Mouse (Mus musculus): ENCODE measurements around the gene Plet1.

Gene Plet1

DNA sequence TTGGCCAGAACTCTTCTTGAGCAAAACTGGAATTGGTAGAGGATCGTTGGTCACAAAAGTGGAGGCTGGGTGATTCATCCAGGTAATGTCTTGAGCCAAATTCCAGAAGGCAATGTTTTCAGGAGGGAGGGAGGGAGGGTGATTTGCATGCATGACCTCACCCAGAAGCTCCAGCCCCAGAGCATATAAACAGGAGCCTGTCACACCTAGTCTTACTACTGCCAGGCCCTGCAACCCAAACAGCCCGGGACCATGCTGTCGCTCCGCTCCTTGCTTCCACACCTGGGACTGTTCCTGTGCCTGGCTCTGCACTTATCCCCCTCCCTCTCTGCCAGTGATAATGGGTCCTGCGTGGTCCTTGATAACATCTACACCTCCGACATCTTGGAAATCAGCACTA, at the start of gene Plet1:
Gene Plet1, plus strand, starts transcription at position 215 of the 400 bp plus-strand sequence.
- DNase-seq (ENCODE audit: low spot score): no peak

DNA sequence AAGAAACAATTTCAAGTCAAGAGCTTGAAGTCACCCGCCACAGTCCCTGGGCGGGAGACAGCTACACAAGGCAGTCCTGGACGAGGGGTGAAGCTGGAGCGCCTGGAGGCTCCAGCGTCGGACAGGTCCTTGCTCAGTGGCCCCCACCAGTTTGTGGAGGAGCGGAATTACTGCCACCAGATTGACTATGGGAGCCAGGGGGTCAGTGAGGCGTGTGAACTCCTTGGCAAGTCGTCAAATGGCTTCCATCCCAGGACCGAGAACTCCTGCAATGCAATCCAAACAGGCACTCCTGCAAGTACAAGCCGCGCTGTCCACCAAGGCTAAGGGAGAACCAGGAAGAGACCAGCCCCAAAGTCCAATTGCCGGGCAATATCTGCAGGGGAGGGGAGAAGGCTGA, 45.3 kb upstream of the Plet1 start:
- no peak for DNase-seq (ENCODE audit: low spot score)

DNA sequence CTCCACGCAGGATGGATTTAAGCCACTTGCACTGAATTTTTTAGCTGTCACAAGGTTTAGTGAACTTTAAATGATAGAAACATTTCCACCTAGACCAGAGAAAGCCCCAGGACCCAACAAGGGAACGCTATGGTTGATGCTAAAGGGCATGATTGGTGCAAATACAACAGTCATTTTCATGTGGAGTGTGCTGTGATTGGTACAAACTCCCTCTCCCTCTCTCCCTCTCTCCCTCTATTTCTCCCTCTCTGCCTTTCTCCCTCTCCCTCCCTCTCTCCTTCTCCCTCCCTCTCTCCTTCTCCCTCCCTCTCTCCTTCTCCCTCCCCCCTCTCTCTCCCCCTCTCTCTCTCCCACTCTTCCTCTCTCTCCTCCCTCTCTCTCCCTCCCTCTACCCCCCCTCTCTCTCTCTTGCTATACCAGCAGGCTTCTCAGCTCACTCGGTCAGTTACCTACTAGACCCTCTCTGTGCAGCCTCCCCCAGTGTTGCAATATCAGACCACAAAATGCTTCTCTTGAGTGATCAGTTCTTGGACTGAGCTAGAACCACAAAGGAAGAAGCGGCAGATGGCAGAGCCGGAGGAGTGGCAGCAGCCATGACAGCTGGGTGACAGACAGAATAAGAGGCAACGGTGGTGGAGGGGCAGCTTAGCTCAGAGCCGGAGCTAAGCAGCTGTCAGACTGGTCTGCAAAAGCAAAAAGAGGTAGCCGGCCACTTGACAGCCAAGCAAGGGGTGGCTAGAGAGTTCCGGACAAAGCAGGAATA, 42.7 kb upstream of the Plet1 start:
- no peak for DNase-seq (ENCODE audit: low spot score)

DNA sequence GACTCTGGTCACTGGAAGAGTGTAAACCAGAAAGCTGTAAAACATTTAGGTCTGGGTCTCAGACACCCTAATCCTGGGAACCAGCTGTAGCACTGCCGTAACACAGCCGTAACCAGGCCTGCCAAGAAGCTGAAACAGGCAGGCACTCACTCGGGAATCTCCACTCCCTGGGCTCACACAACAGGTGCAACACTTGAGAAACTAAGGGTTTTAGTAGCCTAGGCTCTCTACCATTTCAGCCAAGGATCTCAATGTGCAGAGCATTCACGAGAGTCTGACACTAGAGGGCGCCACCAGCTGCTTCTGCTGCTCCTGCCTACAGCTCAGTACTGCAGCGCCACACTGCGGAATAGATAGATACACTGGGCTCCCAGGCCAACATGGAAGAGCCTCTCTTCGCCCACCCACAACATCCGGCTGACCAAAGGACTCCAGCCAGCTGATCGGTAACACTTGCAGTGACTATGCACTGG, 42.0 kb upstream of the Plet1 start:
- DNase-seq (ENCODE audit: low spot score): peak; percentile 76

DNA sequence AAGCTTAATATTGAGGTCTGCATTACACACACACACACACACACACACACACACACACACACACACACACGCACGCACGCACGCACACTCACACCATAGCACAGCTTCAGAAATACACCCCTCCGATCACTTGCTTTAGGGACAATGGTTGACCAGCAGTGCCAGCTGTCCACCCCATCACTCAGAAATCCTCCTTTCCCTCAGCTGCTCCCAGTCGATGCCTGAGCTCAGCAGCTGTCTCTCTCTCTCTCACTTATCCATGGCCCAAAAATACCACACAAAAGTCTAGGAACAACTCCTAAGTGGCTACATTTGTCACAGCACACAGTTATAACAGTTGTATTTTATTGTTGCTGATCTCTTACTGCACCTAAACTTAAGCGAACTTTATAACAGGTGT, 36.7 kb upstream of the Plet1 start:
- DNase-seq (ENCODE audit: low spot score): no peak

DNA sequence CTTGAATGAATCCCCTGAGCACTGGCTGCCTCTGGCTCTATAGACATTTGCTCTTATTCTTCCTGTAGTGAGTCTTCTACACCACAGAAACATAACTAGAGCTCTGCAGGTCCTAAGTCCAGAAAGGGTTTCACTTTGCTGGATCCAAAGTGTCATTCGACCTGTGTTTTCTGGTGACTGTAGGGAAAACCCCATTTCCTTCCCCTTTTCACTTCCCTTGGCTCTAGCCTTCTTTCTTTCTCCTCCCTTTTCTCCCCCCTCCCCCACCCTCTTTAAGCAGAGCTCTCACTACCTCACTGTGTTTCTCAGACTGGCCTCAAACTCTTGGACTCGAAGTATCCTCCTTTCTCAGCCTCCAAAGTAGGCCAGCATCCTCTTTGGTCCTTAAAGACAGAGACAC, 34.8 kb upstream of the Plet1 start:
- DNase-seq (ENCODE audit: low spot score): no peak

DNA sequence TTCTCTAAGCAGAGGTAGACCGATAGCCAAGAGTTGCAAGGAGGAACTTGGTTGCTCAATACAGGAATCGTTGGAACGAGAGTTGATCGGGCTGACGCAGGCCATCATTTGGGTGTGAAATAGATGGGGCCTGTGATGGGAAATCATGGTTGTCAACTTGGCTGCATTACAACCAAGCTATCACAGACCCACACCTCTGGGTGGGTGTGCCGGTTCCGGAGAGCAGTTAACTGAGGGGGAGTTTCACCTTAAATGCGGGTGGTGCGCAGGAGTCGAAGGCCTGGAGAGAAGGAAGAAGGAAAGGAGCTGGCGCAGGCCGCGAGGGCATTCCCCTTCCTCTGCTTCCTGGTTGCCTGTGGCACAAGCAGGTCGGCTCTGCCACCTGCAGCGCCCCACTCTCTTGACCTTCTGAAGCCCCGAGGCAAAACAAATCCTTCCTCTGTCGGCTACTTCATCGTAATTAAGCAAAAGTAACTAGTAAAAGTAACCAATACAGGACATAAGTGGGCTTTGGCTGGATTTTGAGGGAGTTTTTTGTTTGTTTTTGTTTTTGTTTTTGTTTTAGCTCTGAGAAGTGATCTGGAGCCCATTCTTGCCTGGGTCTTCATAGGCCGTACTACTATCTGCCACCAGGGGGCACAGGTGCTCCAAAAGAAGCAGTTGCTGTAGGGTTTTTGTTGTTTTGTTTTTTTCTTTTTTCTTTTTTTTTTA, 31.7 kb upstream of the Plet1 start:
- peak; percentile 75 for DNase-seq (ENCODE audit: low spot score)

DNA sequence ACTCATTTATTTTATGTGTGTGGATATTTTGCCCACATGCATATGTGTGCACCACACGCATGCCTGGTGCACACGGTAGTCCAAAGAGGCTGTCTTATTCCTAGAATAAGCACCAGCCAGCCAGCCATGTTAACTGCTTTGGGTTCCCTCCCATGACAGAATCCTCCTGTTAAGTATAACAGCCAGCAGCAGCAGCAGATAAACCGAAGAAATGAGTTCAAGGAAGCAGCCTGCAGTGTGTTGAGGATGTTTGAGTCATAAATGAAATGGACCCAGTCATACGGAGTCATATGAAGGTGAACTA, 31.2 kb upstream of the Plet1 start:
- no peak for DNase-seq (ENCODE audit: low spot score)

DNA sequence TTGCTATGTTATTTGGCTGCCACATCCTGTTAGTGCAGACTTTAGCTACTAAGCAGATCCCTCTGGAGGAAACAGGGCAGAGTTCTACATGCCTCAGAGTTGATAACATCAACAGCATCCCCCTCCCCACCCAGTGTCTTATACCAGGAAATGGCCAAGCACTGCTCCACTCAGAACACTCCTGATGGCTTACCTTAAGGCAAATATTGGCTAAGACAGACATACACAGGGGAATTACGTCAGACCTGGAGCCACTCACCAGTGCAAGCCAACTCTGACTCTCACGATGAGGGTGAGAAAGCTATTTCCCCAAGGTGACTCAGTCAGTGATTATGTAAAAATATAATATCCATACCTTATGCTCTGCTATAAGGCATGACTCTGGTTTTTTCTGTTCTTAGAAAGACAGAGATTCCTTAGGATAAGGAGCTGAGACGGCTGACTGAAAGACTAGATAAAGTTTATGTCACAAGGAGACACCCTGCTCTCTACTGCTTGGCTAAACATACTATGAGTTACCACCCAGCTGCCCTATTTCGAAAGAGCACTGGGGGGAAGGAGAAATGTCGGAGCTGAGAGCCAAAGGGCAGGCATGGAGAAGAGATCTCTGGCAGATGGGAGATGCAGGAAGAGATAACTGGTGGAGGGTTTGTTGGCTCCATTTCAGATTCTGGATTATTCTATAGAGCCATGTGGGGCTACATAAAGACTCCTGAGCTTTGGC, 23.8 kb upstream of the Plet1 start:
- DNase-seq (ENCODE audit: low spot score): peak; percentile 71

DNA sequence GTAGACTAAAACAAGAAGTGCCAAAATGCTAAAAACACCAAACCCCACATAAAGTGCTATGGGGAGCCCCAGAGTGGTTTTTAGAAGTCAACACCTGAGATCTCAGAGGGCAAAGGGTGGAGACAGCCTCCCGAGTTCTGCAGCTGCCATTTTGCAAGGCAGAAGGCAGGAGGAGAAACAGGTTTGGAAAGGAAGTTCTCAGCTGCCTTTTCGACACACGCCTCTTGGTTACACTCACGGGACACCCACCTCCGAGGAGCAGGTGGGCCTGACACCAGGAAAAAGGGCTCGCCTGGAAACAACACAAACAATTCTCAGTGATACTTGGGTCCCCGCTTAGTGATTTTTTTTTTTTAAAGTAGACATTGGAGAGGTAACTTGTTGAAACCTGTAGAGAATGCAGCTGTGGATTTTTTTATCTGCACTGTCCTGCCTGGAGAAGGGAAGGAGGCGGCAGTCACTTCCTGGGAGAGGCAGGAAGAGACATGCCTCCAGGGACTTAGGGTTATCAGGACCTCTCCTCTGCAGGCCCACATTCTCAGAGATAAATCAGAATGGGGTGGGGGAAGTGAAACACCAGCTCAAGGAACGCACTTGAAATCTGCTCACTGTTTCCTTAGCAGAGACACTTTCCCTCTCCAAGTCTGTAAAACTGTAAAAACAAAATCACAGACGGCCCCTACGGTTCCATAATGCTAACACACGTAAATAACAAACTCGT, 23.0 kb upstream of the Plet1 start:
- no peak for DNase-seq (ENCODE audit: low spot score)

DNA sequence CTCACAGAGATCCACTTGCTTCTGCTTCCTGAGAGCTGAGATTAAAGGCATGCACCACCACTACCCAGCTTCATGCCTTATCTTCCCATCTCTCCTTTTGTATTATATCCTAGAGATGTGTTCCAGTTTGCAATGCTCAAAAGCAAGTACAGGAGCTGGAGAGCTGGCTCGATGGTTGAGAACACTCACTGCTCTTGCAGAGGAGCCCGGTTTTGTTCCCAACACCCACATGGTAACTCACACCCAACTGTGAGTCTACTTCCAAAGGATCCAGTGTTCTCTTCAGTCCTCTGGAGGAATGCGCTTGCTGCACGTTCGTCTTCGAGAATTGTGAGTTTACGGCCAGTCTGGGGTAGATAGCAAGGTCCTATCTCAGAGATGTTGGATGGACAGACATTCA, 19.0 kb upstream of the Plet1 start:
- DNase-seq (ENCODE audit: low spot score): no peak

DNA sequence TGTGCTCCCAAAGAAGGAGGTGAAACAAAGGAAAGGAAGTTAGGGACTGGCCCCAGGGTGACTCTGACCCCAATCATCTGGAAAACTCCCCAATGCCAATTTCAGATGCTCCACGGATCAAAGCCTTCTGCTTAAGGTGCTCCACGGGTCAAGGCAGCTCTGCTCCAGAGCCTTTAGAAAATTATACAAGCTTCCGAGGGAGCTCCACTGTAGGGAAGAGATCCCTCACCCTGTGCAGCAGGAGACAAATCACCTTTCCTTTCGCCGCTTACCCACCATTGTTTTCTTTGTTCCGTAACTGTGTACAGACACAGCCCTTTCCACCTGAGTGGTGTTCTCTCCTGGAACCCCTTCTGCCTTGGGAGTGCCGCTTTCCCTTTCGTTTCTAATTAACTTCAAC, 18.6 kb upstream of the Plet1 start:
- DNase-seq (ENCODE audit: low spot score): no peak

DNA sequence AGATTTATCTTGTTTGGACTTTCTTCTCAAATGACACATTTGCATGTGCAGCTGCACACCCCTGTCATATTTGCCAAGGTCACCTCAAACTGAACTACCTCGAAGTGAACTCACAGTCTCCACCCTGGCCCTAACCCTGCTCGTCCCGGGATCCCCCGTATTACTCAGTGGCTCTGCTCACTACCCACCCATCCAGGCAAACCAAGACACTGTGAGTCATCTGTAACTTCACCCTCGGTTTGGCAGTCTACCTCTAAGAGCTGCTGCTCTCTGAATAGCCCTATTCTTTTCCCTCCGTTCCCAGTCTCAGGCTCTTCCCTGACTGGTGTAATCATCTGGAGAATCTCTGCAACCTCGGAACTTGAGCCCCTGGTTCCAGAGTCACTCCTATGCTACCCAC, 17.7 kb upstream of the Plet1 start:
- no peak for DNase-seq (ENCODE audit: low spot score)

DNA sequence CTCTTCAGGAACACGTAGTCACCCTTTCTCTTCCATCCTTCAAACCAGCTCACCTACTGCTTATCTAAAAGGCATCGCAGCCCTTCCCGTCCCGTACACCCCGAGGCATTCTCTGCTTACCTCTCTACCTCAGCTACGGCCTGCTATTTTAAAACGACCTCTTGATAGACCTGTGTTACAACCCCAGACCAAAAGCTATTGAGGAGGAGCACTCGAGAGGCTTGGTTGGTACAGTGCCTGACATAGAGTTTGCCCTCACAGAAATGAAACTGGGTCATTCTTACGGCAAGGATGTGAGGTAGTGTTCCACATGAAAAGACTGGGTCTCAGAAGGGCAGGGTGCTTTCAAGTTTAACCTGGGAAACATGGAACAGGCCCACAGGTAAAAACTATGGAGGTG, 17.1 kb upstream of the Plet1 start:
- DNase-seq (ENCODE audit: low spot score): no peak

DNA sequence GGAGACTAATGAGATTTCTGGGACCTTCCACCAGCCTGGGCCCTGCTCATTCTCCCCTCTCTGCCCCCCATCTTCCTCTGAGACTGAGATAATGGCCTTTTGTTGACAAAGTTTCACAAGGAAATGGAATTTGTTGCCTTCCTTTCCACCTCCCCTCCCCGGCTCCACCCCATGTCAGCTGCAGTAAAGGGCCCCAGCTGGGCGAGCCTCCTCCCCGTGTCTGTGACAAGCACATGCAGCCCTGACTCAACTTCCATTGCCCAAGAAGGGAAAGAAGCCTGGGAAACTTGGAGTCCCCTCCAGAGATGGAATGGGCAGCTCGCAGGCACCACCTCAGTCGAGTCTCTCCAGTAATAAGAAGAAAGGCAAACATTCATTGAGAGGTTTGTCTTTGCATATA, 15.5 kb upstream of the Plet1 start:
- DNase-seq (ENCODE audit: low spot score): no peak

DNA sequence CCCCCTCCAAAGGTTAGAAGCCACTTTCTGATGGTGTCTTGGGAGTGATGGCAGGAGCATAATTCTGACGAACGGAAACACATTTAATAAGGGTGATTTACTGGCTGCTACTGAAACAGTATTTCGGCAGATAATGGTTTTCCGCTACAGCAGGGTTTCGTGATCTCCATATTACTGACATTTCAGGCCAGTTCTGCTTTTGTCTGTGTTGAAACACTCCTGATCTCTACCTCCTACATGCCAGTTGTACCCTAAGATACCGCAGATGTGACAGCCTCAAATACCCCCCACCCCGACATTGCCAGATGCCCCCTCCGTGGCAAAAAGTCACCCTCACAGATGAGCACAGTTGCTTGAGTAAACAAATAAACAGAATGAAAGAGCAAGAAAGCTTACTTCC, 14.8 kb upstream of the Plet1 start:
- DNase-seq (ENCODE audit: low spot score): no peak

DNA sequence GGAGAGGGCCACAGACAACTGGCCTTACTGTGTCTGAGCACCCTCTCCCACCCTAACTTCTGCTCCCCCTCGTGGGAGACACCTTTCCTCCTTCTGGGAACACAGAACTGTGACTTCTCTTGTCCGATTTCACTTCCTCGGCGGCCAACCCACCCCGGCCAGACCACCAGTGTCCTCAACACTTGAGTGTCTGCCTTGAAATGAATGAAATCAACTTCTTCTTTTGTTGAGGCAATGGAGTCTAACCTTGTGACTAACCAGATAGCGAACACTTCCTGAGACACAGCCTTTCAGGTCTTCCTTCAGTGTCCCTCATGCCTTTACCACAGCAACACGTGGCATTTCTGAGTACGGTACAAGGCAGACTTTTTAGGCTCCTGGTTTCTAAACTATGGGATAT, 11.6 kb upstream of the Plet1 start:
- DNase-seq (ENCODE audit: low spot score): no peak

DNA sequence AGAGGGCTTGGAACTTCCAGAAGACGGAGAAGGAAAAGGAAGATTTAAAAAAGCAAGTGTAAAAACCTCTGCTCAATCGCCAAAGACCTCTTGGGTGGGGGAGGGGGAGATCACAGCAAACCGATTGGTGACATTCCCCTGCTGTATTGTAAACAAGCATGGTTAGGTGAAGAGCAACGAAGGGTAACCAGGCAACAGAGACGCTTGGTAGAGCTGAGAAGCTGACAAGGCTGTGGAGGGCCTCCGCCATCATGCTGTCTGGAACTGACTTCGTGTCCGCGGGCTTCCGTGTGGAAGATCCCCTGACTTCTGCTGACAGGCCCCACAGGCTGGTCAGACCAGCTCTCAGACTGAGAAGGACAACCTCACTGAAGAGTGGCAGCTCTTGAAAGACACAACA, 8.8 kb upstream of the Plet1 start:
- no peak for DNase-seq (ENCODE audit: low spot score)

DNA sequence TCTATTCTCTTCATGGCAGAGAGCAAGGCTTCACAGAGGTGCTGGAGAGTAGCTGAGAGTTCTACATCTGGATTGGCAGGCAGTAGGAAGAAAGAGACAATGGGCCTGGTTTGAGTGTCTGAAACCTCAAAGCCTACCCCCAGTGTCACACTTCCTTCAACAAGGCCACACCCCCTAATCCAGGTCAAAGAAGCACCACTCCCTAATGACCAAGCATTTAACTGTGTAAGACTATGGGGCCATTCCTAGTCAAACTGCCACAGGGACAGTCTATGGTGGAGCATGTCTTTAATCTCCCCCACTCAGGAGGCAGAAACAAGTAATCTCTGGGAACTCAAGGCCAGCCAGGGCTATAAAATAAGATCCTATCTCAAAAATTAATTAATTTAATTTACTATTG, 3.5 kb upstream of the Plet1 start:
- no peak for DNase-seq (ENCODE audit: low spot score)

DNA sequence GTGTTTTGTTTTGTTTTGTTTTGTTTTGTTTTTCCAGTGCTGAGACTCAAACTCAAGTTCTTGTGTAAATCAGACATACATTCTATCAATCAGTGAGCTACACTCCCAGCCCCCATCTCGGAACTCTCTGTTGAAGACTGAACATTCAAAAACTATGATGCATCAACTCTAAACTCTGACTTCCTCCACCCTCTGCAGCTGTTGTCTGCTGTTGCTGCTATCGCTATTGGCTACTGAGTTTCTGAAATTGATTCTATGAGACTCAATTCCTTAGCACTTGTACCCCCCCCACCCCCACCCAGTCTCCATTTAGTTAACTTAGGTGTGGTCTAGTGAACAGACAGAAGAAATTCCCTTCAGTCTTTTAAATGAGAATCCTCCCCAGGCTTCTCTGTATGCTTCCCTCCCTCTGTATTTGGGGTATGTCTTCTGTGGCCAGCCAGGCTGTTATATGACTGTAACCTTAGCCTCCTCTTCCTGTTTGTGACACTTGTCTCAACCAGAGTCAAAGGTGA, 2.7 kb upstream of the Plet1 start:
- no peak for DNase-seq (ENCODE audit: low spot score)

DNA sequence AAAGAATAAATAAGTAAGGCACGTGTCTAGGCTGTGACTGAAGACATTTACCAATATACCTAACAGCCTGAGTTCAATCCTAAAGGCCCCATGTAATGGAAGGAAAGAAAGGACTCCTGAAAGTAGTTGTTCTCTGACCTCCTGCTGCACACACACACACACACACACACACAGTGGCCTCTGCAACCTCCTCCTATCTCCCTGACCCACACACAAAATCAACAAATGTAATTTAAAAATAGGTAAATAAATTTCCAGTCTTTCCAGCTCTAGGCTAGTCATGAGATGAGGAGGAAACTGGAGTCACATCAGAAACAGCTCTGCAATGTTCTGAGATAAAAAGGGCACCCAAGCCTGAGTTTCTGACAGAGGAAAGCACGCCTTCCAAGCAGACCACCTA, 548 bp upstream of the Plet1 start:
- no peak for DNase-seq (ENCODE audit: low spot score)

DNA sequence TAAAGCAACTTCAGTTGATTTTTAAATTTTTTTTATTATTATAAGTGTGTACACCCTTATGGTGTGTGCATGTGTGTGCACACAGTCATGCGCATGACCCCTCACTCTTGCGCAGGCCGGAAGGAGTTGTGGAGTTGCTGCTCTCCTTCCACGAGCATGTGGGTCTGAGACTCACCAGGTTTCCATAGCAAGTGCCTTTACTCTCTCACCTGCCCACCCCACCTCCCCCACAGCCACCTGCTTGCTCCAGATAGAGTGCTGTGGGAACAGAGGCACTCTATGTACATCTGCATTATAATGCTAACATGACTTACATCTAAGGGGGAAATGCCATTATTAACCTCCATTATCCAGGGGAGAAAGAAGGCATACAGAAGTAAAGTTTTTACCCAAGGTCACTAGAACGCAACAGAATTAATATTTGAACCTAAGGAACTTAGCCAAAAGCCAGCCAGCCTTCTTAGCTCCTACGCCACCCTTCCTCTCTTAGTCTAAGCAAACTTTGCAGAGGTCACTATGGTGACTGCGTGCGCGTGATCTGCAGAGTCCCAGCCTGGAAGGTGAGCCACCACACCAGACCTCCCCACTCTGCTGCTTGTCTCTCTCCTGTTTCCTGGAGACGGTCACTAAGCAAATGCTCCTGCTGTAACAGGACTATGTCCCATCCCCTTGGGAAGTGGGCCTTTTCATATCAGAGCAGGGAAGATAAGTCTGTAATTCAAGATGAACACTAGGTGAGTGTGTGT, 1.3 kb downstream of the Plet1 start:
- no peak for DNase-seq (ENCODE audit: low spot score)

Data from T-cell, adult 2 months (primary cell).